Mouse (Mus musculus): ENCODE data around the gene Eln.

GRCm38 (mm10) chr5:134761409-134762124 is 14.4 kb upstream of the Eln start:
- no peak for TF ChIP-seq CTCF (IDR thresholded peaks at IDR 0.05; ENCODE audit: borderline replicate concordance, insufficient read depth, low read depth, low read length)
- no peak for TF ChIP-seq POLR2A (IDR thresholded peaks at IDR 0.05; ENCODE audit: borderline replicate concordance, insufficient read depth, low read length)

Measured in cerebellum, adult 2 months (tissue).